Mouse (Mus musculus) testis, postnatal 10 days (tissue): ENCODE measurements around the gene Slc25a12.

Source experiments
- DNase-seq: peaks from one replicate; pipeline ENCODE4 v3.0.0; 2021; ENCODE audit warnings: low spot score

Slc25a12 gene

GRCm38 (mm10) chr2:71309726-71310125 lies 57.8 kb downstream of the Slc25a12 start:
- DNase-seq: no peak

GRCm38 (mm10) chr2:71306357-71306756 lies 61.2 kb downstream of the Slc25a12 start:
- DNase-seq: no peak

- DNase-seq: no peak
These were observed 62.7 kb downstream of the Slc25a12 start for GRCm38 (mm10) chr2:71304821-71305220.

GRCm38 (mm10) chr2:71303221-71303620 lies 64.3 kb downstream of the Slc25a12 start:
- no peak for DNase-seq

- DNase-seq: no peak
These were observed 65.3 kb downstream of the Slc25a12 start for GRCm38 (mm10) chr2:71302156-71302663.

GRCm38 (mm10) chr2:71298729-71299128 lies 68.8 kb downstream of the Slc25a12 start:
- DNase-seq: no peak

- no peak for DNase-seq
These were observed 70.0 kb downstream of the Slc25a12 start for GRCm38 (mm10) chr2:71297501-71297900.

- DNase-seq: no peak
These were observed 71.7 kb downstream of the Slc25a12 start for GRCm38 (mm10) chr2:71295844-71296243.

- DNase-seq: no peak
These were observed 73.1 kb downstream of the Slc25a12 start for GRCm38 (mm10) chr2:71294489-71294888.

GRCm38 (mm10) chr2:71293983-71294382 lies 73.6 kb downstream of the Slc25a12 start:
- DNase-seq: no peak

GRCm38 (mm10) chr2:71291566-71291965 lies 76.0 kb downstream of the Slc25a12 start:
- no peak for DNase-seq

GRCm38 (mm10) chr2:71290107-71290775 lies 77.3 kb downstream of the Slc25a12 start:
- DNase-seq: no peak

GRCm38 (mm10) chr2:71281981-71282380 lies 85.6 kb downstream of the Slc25a12 start:
- no peak for DNase-seq

- DNase-seq: no peak
These were observed 88.5 kb downstream of the Slc25a12 start for GRCm38 (mm10) chr2:71278791-71279775.

GRCm38 (mm10) chr2:71275734-71276133 lies 91.8 kb downstream of the Slc25a12 start:
- no peak for DNase-seq

- DNase-seq: peak; percentile 81
These were observed 93.4 kb downstream of the Slc25a12 start for GRCm38 (mm10) chr2:71273955-71274679.

- no peak for DNase-seq
These were observed 97.5 kb downstream of the Slc25a12 start for GRCm38 (mm10) chr2:71270085-71270484.

GRCm38 (mm10) chr2:71269332-71269731 lies 98.2 kb downstream of the Slc25a12 start:
- DNase-seq: no peak

- DNase-seq: no peak
These were observed 98.9 kb downstream of the Slc25a12 start for GRCm38 (mm10) chr2:71268691-71269090.

- DNase-seq: no peak
These were observed 103.0 kb downstream of the Slc25a12 start for GRCm38 (mm10) chr2:71264585-71264984.

GRCm38 (mm10) chr2:71256581-71256980 lies 111.0 kb downstream of the Slc25a12 start:
- no peak for DNase-seq

GRCm38 (mm10) chr2:71254836-71255235 lies 112.7 kb downstream of the Slc25a12 start:
- DNase-seq: no peak
